Mouse (Mus musculus): Measurements from ENCODE around the gene Atxn1l. TPM values are rescaled to one million over a fixed set of nuclear protein-coding genes. Genes with fewer than 3 reads are reported as not detected.

Atxn1l gene
- polyA plus RNA-seq (2016; fragmentation: Nextera tagmentation; extraction: Ambion mirVana) = 8.1 and 8.8 TPM in 2 replicates

- under 1% methylated on average over 59 of the region's 59 CpGs for WGBS
- no peaks in the 10 kb centered on the region for H3K27me3 ChIP-seq (replicated peaks)
- peak within 1 kb of the TSS; percentile 65 for H3K27ac ChIP-seq (ENCODE audit: poor library complexity, severe bottlenecking)
- H3K4me2 ChIP-seq = peak within 1 kb of the TSS; percentile 93
- peak; percentile 90 for ATAC-seq (ENCODE audit: insufficient number of reproducible peaks, low FRiP score)
- peaks cover 9% of the 10 kb centered on the region for H3K4me1 ChIP-seq (replicated peaks)
- H3K9ac ChIP-seq = peak within 1 kb of the TSS; percentile 93
- H3K36me3 ChIP-seq = peaks cover 25% of the 10 kb centered on the region
- H3K9me3 ChIP-seq (replicated peaks) = no peaks in the 10 kb centered on the region
- H3K4me3 ChIP-seq = peak within 1 kb of the TSS; percentile 83
Measured at GRCm38 (mm10) chr8:109737237-109738048, at the start of gene Atxn1l. TSS of gene Atxn1l (minus strand) at chr8:109737739.

DNA sequence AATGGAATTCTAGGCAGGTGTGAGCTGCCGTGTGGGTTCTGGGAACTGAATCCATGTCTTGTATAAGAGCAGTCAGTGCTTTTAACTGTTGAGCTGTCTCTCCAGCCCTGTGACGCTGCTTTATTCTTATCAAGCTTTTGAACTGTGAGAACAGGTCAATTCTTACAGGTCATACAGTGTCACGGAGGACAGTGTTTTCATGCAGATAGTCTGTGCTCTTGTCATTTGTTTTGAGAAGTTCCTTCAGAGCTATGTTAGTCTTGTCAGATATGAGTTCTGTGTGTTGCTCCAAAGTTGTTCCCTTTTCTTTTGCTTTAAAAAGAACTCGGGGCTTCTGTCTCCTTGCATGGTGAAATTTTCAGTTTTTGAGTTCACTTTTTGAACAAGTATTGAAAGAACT lies 43.0 kb upstream of the Atxn1l start:
- peaks cover 13% of the 10 kb centered on the region for H3K4me1 ChIP-seq (replicated peaks)
- H3K9ac ChIP-seq = peak overlapping the region; percentile 61; the same call in 1 of the 2 replicates
- H3K36me3 ChIP-seq = no peaks in the 10 kb centered on the region
- no peak overlapping the region for H3K27ac ChIP-seq (ENCODE audit: poor library complexity, severe bottlenecking)
- H3K4me2 ChIP-seq = peak overlapping the region; percentile 98
- peaks cover 3% of the 10 kb centered on the region; the same call in 1 of the 2 replicates for H3K27me3 ChIP-seq (replicated peaks)
- peak overlapping the region; percentile 24; the same call in 1 of the 2 replicates for H3K4me3 ChIP-seq
- H3K9me3 ChIP-seq (replicated peaks) = no peaks in the 10 kb centered on the region
- ATAC-seq (ENCODE audit: insufficient number of reproducible peaks, low FRiP score) = no peak
- 38% methylated on average over 4 of the region's 4 CpGs for WGBS

- no peaks in the 10 kb centered on the region for H3K36me3 ChIP-seq
- peak overlapping the region; percentile 98 for H3K4me2 ChIP-seq
- peak overlapping the region; percentile 95; the same call in 1 of the 2 replicates for H3K27ac ChIP-seq (ENCODE audit: poor library complexity, severe bottlenecking)
- no peak for ATAC-seq (ENCODE audit: insufficient number of reproducible peaks, low FRiP score)
- peaks cover 13% of the 10 kb centered on the region for H3K4me1 ChIP-seq (replicated peaks)
- WGBS = 16% methylated on average over 24 of the region's 24 CpGs
- peak overlapping the region; percentile 87 for H3K9ac ChIP-seq
- H3K9me3 ChIP-seq (replicated peaks) = no peaks in the 10 kb centered on the region
- H3K27me3 ChIP-seq (replicated peaks) = peaks cover 8% of the 10 kb centered on the region; the same call in 1 of the 2 replicates
- H3K4me3 ChIP-seq = peak overlapping the region; percentile 99
Measured at GRCm38 (mm10) chr8:109779431-109780228, 42.1 kb upstream of the Atxn1l start.

- Histone ChIP-seq H3K4me1 (replicated peaks) (peaks cover 13% of the 10 kb centered on the region), H3K4me2 (peak overlapping the region; percentile 98), H3K9me3 (replicated peaks) (no peaks in the 10 kb centered on the region), H3K27ac (ENCODE audit: poor library complexity, severe bottlenecking) (peak overlapping the region; percentile 95), H3K36me3 (no peaks in the 10 kb centered on the region), H3K4me3 (peak overlapping the region; percentile 99), H3K27me3 (replicated peaks) (peaks cover 9% of the 10 kb centered on the region; the same call in 1 of the 2 replicates), H3K9ac (peak overlapping the region; percentile 87)
- WGBS = under 1% methylated on average over 32 of the region's 32 CpGs
- ATAC-seq (ENCODE audit: insufficient number of reproducible peaks, low FRiP score) = peak; percentile 47
Measured at GRCm38 (mm10) chr8:109778993-109779421, 41.5 kb upstream of the Atxn1l start.

GRCm38 (mm10) chr8:109778280-109778977 lies 40.9 kb upstream of the Atxn1l start, which contains the start of gene Ap1g1:
TSS of gene Ap1g1 (plus strand) at chr8:109778554.
- Histone ChIP-seq H3K36me3 (no peaks in the 10 kb centered on the region), H3K27ac (ENCODE audit: poor library complexity, severe bottlenecking) (peak within 1 kb of the TSS; percentile 95), H3K9me3 (replicated peaks) (no peaks in the 10 kb centered on the region), H3K9ac (peak within 1 kb of the TSS; percentile 87), H3K4me3 (peak within 1 kb of the TSS; percentile 99), H3K27me3 (replicated peaks) (peaks cover 9% of the 10 kb centered on the region), H3K4me1 (replicated peaks) (peaks cover 13% of the 10 kb centered on the region), H3K4me2 (peak within 1 kb of the TSS; percentile 98)
- under 1% methylated on average over 64 of the region's 64 CpGs for WGBS
- peak; percentile 99 for ATAC-seq (ENCODE audit: insufficient number of reproducible peaks, low FRiP score)

GRCm38 (mm10) chr8:109777851-109778250 lies 40.3 kb upstream of the Atxn1l start:
- Histone ChIP-seq H3K9me3 (replicated peaks) (no peaks in the 10 kb centered on the region), H3K36me3 (no peaks in the 10 kb centered on the region), H3K9ac (peak overlapping the region; percentile 45; the same call in 1 of the 2 replicates), H3K27me3 (replicated peaks) (peaks cover 9% of the 10 kb centered on the region), H3K4me3 (peak overlapping the region; percentile 99), H3K4me2 (peak overlapping the region; percentile 98), H3K4me1 (replicated peaks) (peaks cover 13% of the 10 kb centered on the region), H3K27ac (ENCODE audit: poor library complexity, severe bottlenecking) (no peak overlapping the region)
- 24% methylated on average over 5 of the region's 5 CpGs for WGBS
- ATAC-seq (ENCODE audit: insufficient number of reproducible peaks, low FRiP score) = no peak

- Histone ChIP-seq H3K9me3 (replicated peaks) (no peaks in the 10 kb centered on the region), H3K27ac (ENCODE audit: poor library complexity, severe bottlenecking) (no peak overlapping the region), H3K27me3 (replicated peaks) (peaks cover 13% of the 10 kb centered on the region), H3K4me3 (no peak overlapping the region), H3K4me1 (replicated peaks) (no peaks in the 10 kb centered on the region), H3K36me3 (no peaks in the 10 kb centered on the region), H3K4me2 (no peak overlapping the region), H3K9ac (no peak overlapping the region)
- no peak for ATAC-seq (ENCODE audit: insufficient number of reproducible peaks, low FRiP score)
- 34% methylated on average over 3 of the region's 3 CpGs for WGBS
Measured at GRCm38 (mm10) chr8:109773154-109773553, 35.6 kb upstream of the Atxn1l start.

- H3K27me3 ChIP-seq (replicated peaks) = no peaks in the 10 kb centered on the region
- ATAC-seq (ENCODE audit: insufficient number of reproducible peaks, low FRiP score) = no peak
- 56% methylated on average over 7 of the region's 7 CpGs for WGBS
- no peaks in the 10 kb centered on the region for H3K4me1 ChIP-seq (replicated peaks)
- H3K9me3 ChIP-seq (replicated peaks) = peaks cover 23% of the 10 kb centered on the region; the same call in 1 of the 2 replicates
- H3K4me2 ChIP-seq = no peak overlapping the region
- no peak overlapping the region for H3K9ac ChIP-seq
- no peak overlapping the region for H3K4me3 ChIP-seq
- no peaks in the 10 kb centered on the region for H3K36me3 ChIP-seq
- H3K27ac ChIP-seq (ENCODE audit: poor library complexity, severe bottlenecking) = no peak overlapping the region
Measured at GRCm38 (mm10) chr8:109766081-109766480, 28.5 kb upstream of the Atxn1l start.

DNA sequence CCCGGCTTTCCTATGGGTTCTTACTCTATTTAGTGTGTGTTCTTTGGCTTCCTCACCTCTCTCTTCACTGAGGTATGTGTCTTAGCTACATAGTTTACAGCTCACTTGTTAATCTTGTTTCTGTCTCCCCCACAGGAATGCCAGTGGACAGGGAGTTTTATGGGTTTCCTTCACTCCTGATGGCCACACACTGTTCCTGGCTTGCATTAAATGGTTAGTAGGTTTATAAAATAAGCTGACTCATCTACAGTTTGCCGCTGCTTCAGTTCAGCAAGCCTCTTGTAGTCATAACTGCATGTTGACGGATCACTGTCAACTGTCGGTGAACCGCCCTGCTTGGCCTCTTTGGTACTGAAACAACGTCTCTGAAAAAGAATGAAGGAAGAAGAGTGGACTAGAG lies 26.5 kb upstream of the Atxn1l start:
- Histone ChIP-seq H3K4me1 (replicated peaks) (no peaks in the 10 kb centered on the region), H3K27me3 (replicated peaks) (no peaks in the 10 kb centered on the region), H3K4me2 (no peak overlapping the region), H3K9ac (no peak overlapping the region), H3K4me3 (no peak overlapping the region), H3K9me3 (replicated peaks) (peaks cover 23% of the 10 kb centered on the region; the same call in 1 of the 2 replicates), H3K27ac (ENCODE audit: poor library complexity, severe bottlenecking) (no peak overlapping the region), H3K36me3 (no peaks in the 10 kb centered on the region)
- 89% methylated on average over 6 of the region's 6 CpGs for WGBS
- ATAC-seq (ENCODE audit: insufficient number of reproducible peaks, low FRiP score) = no peak

DNA sequence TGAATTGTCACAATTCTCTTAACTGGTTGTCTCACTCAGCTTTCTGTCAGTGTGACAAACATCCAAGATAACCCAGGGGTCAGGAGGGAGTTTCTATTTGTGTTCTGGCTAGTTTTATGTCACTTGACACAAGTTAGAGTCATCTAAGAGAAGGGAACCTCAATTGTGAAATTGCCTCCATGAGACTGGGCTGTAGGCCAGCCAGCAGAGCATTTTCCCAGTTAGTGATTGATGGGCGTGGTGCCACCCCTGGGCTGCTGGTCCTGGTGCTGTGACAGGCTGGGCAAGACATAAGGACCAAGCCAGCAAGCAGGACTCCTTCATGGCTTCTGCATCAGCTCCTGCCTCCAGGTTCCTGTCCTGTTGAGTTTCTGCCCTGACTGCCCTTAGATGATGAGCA lies 22.7 kb upstream of the Atxn1l start:
- ATAC-seq (ENCODE audit: insufficient number of reproducible peaks, low FRiP score) = no peak
- Histone ChIP-seq H3K36me3 (no peaks in the 10 kb centered on the region), H3K4me2 (no peak overlapping the region), H3K27ac (ENCODE audit: poor library complexity, severe bottlenecking) (no peak overlapping the region), H3K9ac (no peak overlapping the region), H3K27me3 (replicated peaks) (no peaks in the 10 kb centered on the region), H3K9me3 (replicated peaks) (peaks cover 23% of the 10 kb centered on the region; the same call in 1 of the 2 replicates), H3K4me1 (replicated peaks) (no peaks in the 10 kb centered on the region), H3K4me3 (no peak overlapping the region)
- 62% methylated on average over 1 of the region's 1 CpGs for WGBS

All from heart, embryonic 12.5 days (tissue).